Mouse (Mus musculus): ENCODE measurements at regions not wholly inside any gene's neighbourhood (a gene's known extent, or its start where the extent isn't known, plus 50 kb on each side); places are given as distances from the start of the nearest gene placed in this dataset.

DNA sequence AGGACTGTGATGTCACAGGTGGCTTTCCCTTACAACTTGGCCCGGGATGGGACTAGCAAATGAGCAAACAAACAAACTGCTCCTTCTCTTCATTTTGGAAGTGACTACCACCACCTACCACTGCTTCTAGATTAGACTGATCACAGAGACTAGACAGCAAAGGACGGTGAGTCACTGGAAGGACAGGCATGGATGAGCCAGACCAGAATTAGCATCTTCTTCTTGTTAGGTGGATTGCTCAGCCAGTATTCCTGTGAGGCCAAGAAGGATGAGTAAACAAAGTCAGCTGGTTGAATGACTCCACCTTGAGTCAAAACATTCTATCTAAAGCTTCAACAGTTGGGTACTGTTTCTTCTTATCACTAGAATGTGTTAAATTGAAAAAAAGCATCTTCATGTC lies 385.1 kb upstream of the Mon1b start:
- no peak for DNase-seq

DNA sequence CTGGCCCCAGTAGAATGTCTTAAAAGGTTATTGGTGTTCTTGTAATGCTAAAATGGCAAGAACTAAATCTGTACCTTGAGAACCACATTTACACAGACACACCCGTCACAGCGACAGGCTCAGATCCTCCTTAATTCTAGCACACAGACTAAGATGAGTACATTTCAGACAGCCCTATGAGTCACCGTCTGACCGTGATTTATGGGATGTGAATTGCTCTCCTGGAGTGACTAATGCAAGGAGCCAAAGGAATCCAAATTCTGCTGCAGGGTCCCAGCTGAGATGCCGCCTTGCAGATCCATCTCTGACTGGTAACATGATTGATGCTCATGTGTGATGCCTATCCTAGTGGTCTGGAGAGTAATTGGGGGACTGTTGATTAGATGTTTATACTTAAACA lies 381.3 kb upstream of the Mon1b start:
- DNase-seq = no peak

DNA sequence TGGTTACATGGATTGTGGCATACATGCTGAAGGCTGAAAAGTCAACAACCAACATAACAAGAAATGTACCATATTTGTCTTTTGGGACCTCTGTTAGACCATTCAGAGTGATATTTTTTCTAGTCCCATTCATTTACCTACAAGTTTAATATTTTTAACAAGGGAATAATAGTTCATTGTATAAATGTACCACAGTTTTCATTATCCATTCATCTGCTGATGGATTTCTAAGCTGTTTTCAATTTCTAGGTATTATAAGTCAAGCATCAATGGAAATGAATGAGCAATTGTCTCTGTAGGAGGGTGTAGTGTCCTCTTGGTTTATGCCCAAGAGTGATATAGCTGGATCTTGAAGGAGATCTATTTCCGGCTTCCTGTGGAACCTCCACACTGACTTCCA lies 375.9 kb upstream of the Mon1b start:
- DNase-seq = no peak

DNA sequence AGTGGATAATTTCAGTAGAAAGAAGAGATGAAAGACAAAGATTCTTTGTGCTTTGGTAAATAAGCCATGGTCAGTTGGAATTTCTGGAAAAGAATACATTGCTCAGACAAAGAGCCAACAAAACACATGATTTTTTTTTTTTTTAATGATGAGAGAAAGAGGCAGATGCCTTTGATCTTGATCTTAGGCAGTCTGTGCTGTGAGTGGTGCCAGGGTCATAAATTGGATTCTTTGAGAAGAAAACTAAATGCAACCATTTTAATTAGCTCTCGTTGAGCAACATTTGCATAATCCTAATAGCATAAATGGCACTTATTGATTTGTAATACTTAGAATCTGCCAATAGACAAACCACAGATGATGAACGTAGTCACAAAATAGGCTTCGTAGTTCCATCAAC lies 372.1 kb upstream of the Mon1b start:
- no peak for DNase-seq

DNA sequence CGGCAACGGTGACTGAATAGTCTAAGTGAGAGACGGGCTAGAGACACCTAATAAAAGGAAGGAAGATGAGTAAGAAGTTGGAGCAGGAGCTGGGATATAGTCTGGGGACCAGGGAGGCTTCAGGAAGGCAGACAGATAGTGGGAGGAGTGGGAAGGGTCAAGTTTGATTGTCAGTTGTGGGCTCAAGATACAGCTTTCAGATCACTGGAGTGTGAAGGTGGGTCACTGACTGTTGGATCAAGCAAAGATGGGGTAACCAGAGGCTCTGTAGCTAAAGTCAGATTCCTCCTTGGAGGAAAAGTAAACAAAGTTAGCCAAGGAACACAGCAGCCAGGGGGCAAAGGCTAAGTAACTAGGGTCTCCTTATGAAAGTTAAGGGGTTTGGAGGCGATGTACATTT lies 364.1 kb upstream of the Mon1b start:
- DNase-seq = no peak

DNA sequence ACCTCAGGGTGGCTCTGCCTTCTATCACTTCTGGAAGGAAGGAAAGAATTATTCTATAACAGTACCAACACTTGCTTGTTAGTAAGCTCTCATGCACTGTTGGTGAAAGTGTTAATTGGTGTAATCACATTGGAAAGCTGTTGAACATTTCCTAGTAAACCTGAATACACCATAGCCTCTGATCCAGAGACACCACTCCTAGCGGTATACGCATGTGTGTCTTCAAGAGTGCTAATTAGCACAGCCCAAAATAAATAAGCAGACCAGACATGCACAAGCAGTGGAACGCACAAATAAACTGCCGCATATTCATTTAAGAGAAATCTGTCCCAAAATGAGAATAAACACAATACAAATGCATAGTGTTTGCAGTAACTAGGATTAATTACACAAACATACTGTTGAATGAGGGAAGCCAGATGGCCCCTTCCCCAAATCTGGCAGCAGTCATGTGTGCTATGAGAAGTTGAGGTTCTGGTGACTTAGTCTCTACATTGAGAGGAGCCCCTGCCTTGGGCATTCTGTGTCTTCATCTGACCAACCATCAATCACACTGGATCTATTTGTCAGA lies 335.0 kb upstream of the Mon1b start:
- no peak for DNase-seq

DNA sequence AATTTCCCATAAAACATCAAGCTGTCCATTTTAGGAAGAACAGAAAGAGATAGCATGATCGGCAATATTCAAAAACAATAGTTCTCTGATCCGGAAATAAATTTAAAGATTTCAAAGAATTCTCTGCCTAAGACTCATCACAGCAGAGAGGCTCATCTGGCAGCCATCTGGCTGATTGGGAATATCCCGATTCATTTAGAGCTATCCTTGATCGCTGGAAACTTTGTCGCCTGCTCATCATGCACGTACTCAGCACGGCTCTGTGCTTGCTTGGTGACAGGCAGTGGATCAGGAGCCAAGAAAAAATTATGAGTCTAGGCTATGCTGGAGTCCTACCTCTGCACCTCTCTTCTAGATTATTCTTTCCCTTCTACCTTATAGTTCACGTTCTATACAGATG lies 332.0 kb upstream of the Mon1b start:
- no peak for DNase-seq

DNA sequence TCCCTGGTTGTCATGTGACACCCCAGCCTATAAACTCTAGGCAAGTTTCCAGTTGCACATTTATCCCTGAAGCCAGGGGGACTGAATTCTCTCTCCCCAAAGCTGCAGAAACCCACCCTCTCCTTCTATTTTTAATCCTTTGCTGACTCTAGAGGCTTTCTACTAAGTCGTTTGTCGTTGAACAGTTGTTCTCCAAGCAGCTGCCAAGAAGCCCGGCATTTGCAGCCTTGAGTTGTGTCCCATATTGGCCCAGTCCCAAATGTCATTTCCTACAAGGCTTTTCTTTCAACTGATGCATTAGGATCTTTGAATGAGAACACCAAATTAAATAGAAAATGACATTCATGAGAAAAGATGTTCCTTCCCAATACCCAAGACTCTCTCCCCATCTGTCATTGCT lies 318.2 kb upstream of the Mon1b start:
- no peak for DNase-seq

DNA sequence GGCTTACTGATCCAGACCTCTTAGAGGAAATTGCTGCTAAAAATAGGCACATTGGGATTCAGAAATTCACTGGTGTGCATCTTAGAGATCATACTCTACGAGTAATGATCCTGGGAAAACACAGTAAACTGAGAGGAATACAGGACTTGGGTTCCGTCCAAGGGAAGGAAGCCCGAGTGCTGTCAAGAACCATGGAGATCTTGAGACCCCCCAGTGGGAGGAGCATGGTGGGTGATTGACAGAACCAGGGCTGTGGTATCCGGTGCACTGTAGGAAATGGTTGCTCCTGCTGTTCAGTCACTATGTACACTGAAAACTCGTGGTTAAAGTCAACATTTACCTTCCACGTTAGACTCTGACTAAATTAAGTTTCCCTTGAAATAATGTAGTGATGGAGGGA lies 303.8 kb upstream of the Mon1b start:
- DNase-seq = no peak

DNA sequence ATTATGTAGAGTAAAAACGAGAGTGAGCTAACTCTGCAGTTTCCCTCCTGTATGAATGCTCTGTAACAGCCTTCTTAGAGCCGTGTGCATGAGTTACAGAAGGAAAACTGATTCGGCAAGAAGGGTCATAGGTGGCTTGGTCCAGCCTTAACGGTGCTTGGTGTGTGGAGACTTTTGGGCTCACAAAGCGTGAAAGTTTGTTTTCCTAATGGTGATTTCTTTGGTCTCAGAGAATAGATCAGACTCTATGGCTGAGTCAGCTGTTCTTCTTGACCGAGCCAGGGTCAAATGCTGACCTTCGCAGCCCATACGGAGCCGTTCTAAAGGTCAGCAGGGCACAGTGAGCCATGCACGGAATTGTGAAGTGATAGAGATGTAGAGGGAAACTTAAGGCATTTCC lies 294.1 kb upstream of the Mon1b start:
- DNase-seq = no peak

DNA sequence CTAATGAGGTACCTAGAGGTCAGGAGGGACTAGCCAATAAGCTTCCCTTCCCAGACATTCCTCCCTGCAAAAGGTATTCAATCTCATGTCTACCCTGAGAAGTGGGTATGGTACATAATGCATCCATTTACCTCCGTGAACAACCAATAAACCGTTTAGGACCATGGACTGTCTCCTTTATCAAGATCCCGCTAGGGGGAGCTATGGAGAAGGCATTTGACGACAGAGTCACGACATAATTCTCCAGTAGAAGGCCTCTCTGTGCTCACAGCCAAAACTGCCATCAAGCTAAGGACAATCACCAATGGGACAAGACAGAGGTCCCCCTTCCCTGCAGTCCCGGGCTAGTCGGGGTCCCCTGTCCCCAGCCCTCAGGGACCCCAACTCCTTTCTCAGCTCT lies 273.5 kb upstream of the Mon1b start:
- no peak for DNase-seq

DNA sequence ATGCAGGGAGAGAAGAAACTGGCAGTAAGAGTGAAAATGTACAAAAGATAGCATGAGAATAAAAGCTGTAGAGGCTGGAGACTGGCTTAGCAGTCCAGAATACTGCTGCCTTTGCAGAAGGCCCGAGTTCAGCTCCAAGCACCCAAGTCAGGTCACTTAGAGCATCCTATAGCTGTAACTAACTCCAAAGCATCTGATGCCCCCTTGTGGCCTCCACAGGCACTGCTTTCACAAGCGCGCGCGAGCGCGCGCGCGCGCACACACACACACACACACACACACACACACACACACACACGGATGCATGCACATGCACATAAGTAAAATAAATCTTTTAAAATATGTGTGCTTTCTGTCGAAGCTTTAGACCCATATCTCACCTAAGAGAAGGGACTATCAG lies 271.2 kb upstream of the Mon1b start:
- no peak for DNase-seq

DNA sequence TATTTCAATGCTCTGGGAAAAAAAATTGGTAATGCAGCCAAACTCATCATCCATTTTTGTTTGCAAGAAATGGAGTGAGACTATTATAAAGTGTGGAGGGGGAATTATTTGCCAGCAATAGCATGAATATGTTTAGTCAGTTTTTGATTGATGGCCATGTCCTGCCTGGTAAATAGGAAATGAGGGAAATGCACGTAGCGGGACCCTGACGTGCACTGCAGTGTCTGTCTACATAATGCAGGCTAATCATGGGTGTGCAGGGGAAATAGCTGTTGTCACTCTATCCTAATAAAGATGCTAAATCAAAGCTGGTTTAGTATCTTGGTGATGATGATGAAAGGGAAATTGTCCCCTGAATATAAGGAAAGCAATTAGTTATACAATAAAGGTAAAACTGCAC lies 251.9 kb upstream of the Mon1b start:
- no peak for DNase-seq

DNA sequence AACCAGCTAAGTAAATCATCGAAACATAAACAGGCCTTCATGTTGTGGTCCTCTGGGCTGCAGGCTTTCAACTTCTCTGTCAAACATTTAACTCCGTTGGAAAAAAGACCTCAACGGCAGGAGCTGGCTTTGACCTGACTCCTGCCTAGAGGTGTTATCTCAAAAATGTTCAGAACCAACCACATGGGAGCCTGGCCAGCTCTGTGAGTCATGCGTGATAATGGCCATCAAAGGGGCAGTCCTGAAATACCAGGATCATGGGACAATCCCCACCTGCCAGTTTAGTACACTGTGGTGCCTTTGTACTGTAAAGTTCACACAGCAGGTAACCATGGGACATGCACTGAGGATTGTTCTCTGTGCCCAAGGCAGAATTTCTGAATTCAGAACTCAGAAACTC lies 251.4 kb upstream of the Mon1b start:
- peak in 1 of 2 experiments; percentile 4 for DNase-seq

DNA sequence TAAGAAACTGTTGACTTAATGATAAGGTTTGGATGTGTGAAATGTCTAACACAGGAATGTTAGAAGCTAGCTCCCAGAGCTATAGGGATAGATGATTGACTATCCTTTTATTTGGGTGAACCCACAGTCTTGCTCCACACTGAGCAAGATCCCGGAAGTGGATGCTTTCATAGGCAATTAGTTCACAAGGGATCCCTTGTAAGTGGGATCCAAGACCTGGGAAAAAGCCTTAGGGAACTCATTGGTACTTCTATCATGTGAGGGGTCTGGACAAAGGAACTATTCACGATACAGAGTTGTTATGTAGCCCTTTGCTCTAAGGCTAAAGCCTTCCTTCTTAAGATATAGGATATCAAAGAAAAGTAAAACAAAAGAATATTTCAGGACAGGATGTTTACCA lies 245.9 kb upstream of the Mon1b start:
- DNase-seq = no peak

DNA sequence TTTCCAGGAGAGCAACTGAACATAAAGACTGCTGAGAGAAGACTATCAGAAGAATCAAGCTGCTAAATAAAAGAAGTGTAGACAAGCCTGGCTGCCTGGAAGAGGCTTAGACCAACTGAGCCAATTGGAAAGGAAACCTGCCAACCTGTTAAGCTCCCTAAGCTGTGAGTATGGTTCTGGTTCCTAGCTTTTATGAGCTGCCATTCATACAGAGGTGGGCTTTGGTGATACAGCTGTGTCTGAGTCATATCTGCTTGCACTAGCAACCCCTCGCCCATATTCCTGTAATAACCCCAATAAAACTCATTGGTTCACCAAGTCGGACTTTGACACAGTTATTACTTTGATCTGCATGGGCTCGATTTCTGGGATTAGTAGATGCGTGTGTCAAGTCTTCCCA lies 245.3 kb upstream of the Mon1b start:
- DNase-seq = no peak

DNA sequence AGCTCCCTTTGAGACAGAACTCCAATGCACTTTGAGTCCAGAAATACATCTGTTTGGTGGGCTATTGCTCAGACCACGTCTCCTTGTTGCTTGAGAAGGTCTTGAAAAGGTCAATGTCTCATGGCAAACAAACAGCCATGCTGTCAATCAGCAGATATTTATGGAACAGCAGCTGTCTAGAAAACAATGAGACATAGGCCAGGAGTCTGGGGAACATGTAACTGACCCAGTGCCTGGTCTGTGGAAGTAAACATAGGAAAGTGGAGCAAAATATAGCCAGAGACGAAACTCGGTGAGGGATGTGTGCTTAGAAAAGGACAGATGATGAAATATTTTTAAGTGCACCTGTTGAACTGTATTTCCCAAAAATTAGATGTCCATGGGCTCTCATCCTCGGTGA lies 241.1 kb upstream of the Mon1b start:
- DNase-seq = no peak

DNA sequence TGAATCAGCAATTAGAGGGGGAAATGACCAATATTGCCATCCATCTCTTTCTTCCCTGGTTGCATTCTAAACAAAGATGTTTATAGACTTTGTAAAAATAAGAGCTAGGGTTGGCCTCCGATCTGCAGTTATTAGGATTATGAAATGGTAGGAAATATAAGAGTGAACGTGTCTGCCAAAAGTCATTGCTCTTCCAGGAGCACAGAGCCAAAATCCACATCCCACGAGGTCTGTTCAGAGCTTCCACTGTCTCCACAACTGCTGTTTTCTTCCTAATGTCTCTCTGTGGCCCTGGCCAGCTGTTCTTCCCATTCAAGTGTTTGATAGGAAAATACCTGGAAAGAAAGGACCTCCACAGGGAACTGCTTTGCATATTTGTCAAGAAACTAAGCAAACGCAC lies 230.2 kb upstream of the Mon1b start:
- DNase-seq = no peak

DNA sequence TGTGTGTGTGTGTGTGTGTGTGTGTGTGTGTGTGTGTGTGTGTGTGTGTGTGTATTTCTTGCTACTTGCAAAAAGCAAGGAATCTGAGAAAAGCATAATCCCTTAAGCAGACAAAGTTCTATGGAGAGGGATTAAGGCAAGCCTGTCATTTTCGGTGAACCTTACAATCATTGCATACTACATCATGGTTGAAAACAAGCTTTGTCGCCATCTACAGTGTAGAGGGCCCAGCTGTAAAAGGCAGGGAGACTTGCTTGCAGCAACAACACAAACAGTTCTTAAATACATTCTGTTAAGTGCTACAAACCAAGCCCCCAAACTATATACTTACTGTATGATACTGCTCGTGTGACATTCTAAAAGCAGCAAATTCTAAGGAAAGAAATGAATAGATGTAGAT lies 216.0 kb upstream of the Mon1b start:
- no peak for DNase-seq

DNA sequence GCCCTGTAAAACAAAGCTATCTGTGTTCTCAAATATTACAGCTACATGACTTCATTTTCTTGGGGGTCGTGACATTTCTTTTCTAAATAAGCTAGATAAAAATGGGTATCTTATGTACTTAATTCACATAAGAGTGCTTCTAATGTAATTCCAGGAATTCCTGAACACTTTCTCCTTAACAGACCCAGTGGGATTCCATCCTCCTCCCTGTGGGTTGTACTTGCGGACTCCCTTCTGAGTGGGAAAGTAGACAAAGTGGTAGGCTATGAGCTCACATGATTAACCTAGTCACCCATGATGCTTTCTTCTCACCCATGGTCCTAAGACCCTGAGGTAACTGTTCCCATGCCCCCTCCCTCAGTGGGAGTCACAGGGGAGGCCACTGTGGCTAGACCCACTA lies 212.7 kb upstream of the Mon1b start:
- DNase-seq = no peak

DNA sequence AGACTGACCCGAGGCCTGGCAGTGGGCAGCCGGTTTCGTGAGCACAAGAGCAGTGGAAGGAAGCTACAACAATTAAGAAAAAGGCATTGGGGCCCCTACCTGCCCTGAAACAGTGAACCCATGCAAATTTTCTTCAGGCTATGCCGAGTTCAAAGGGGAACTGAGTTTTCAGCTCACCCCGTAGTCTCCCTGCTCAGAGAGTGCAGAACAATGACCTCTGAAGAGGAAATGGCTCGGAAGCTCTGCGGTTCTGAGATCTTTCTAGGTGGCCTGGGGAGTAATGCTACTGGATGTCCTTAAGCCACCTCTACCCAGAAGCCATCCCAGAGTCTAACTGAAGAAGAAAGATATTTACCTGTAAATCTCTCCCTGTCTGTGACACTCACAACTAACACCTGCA lies 196.3 kb upstream of the Mon1b start:
- no peak for DNase-seq

DNA sequence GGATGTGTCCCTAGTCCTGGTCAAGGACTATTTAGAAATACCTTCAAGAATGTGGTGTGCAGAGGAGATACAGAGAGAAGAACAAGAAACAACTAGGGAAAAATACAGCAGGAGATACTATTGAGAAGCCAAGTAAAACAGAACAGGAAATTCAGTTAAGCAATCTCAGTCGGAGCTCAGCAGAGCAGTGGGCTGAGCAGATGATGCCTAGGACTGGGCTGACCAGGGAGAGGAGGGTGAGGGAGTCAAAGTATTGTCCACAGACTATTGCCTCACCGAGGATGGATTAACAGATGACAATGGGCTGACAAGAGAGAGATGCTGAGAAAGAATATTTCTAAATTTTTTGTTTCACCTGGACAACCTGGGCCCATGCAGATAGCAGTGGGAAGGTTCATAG lies 181.4 kb upstream of the Mon1b start:
- no peak for DNase-seq

DNA sequence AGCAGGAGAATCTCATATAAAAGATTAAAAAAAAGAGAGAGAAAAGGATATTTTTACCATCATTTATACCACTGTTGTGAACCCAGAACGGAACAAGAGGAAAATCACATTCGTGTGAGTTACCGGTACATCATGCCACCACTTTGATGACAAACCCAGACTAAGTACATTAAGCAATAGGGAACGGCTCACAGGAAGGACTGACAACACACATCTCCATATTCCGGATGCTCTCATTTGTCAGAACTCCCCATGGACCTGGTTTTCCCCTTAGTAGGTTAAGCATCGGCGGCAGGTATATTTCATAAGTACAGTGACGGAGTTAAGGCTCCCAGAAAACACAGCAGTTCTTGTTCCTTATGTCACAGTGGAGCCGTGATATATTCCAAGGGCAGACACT lies 170.8 kb upstream of the Mon1b start:
- DNase-seq = no peak

DNA sequence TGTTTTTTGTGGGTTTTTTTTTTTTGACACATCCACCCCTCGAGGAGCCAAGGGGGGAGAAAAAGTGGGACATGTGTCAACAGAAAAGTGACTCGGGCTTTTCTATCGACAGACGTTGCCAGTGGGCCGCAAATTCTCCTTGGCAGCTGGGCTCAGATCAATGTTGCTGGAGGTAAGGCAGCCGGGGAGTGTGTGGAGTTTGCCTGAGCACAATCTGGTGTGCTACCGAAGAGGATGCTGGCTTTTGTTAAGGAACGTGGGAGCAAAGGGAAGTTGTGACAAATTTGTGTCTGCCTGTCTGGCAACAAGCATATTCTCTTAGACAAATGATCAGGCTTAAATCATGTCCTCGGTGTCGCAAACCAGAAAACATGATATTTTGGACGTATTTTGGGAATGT lies 170.2 kb upstream of the Mon1b start:
- DNase-seq = no peak

DNA sequence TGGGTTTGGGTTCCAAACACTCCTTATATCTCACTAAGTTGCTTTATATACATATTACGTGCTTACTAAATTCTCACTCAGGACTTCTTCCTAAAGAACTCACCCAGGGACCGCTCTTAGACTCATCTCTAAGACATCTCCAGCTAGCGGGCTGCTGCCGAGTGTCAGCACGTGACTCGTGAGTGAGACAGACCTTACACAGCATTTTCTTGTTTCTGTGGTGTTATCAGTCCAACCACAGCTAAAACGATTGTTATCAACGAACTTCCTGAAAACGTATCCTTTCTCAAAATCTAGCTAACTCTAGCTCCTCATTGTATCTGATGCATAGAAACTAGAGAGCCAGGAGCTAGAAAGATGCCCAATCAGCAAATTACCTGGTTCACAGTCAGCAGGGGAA lies 168.7 kb upstream of the Mon1b start:
- DNase-seq = no peak

All from cerebellum, postnatal 36 days (tissue).